Mouse (Mus musculus): ENCODE results near the gene Apoa2.
A peak's percentile ranks its signal among the peaks of the same experiment; 100 is the strongest.

The Apoa2 gene

DNA sequence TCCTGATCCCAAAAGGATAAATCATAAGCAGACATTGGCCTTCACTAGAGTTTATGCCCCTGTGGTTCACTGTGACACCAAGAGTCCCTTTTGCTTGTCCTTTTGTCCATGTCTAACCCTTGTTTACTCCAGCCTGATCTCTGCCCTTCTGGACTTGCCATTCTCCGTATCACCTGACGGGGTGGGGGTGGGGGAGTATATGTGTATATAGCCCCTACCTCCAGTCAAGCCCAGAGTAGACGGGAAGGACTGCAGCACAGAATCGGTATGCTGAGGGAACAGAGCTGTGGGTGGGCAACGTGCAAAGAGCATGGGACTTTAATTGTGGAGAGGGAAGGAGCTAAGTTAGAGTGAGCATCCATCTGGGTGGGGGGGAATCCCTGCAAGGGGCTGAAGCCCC is at the start of gene Apoa2:
Gene Apoa2, plus strand, starts transcription at position 198 of the 400 bp plus-strand sequence.
- DNase-seq = peak; percentile 62

DNA sequence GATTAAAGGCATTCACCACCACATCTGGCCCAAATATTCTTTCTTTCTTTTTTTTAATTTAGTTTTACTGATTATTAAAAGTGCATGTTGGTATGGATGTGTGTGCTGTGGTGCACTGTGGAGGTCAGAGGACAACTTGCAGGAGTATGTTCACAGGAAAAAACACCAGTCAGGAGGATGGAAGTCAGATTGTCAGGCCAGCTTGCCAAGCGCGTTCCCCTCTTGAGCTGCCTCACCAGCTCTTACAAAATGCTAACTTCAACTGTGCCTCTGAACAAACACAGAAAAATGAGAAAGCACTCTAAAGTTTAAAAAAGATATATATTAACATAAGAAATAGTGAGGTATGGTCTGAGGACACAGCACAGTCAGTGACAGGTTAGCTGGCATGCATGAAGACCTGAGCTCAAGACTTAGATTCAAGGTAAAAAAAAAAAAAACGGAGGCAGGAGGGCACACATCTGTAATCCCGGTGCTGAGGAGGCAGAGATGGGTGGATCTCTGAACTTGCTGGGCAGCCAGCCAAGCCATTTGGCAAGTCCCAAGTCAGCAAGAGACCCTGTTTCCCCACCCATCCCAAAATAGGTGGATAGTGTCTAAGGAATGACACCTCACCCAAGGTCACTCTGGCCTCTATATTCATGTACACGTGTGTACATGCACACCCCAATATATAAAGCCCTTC is 45.2 kb upstream of the Apoa2 start:
- DNase-seq = no peak

DNA sequence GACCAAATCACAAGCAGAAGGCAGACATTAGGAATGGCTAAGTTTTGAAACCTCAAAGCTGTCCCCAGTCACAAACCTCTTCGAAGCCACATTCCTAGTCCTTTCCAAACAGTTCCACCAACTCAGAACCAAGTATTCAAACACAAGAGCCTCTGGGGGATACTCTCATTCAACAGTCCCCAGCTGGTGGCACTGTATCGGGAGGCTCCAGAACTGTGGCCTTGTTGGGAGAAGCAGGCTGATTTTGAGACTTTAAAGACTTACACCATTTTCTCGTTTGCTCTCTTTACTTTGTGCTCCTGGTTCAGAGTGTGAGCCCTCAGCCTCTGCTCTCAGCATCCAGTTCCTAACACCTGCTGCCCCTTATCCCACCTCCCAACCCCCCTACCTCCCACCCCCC is 41.8 kb upstream of the Apoa2 start:
- DNase-seq = no peak

DNA sequence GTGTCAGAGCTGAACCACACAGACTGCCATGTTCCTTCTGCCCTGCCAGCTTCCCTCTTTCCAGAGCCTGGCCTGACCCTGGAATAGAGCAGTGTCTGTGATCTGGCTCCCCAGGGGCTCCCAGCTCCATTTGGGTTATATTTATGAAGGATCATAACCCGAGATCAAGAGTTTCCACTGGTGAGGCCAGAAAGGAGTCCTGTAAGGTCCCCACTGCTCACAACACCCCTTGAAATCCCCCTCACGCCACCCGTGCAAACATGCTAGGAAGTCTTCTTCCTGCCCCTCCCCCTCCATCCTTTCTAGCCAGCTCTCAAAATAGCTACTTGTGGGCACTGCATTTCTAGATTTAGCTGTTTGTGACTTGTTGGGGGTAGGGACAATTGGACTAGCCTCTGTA is 41.2 kb upstream of the Apoa2 start:
- peak; percentile 18 for DNase-seq

DNA sequence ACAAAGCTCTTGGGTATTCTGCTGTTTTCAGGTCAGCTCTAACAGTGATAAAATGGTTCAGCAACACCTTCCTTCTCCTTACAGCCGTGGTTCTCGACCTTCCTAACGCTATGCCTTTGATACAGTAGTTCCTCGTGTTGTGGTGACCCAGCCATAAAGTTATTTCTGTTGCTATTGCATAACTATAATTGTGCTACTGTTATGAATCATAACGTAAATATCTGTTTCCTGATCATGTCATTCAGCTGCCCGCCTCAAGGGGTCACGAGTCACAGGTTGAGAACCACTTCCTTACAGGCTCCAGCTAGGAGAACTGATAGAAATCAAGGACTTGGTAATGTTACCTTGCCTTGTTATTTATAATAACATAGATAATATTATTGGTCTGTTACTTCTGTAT is 40.5 kb upstream of the Apoa2 start:
- DNase-seq = peak; percentile 27

DNA sequence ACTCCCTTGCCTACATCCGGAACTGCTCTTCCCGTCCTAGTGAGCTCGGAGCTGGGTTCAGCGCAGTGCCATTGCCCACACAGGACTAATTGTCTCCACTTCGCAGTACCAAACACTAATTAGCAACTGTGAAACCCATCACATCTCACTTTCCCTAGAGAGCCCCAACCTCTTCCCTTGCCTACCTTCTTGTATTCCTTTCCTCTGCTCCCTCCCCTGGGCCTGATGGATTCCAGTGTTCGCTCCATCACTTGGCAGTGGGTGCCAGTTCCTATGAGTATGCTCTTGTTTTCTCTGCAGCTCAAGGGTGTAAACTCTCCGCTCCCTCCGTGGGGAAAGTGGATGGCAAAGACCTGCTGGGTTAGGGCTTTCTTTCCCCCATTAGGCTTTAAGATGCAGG is 39.2 kb upstream of the Apoa2 start:
- DNase-seq = no peak

DNA sequence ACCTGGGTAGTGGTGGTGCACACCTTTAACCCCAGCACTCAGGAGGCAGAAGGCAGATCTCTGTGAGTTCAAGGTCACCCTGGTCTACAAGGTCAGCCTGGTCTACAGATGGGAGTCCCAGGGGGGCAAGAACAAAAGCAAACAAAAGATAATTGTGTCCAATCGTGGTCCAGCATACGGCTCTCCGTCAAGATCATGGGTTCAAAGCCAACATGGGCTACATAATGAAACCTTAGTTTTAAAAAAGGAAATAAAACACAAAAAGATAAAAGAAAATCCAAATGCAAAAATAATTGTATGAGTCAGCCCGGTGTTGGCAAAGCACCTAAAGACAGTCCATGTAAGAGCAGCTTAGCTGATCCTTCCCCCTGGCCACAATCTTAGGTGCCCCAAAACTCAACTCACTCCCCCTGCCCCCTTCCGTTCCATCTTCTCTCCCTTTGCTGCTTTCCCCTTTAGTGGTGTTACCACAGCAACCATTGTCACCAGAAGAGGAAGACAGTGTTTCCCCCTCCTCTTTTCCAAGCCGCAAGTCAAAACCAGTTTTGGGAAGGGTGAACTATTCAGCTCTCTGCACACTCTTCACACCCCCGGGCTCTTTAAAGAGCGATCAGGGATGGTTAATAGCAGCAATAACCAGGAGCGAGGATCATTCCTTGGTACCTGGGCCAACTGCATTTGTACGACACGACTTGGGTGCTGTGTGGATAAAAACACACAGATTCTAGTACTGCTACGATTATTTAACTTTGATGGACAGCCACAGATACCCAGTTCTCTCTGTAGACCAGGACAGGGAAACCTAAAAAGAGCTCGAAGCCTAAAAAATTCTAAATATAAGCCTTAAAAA is 36.8 kb upstream of the Apoa2 start:
- no peak for DNase-seq

DNA sequence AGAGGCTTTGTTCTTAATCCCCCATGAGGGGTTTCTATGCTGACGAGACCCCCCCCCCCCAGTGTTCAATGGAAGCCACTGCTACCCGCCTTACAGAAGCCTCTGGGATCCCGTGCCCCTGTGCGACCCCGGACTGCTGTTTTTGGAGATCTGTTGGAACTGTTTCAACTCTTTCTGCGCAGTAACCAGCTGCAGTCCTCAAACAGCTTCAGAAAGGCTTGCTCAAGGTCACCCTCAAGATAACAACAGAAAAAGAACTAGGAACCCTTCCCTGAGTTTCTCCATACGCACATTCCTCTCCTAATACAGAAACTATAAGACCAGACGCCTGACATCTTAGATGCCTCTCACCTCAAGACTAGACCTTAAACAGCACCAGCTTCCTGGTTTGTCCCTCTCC is 35.8 kb upstream of the Apoa2 start:
- DNase-seq = no peak

DNA sequence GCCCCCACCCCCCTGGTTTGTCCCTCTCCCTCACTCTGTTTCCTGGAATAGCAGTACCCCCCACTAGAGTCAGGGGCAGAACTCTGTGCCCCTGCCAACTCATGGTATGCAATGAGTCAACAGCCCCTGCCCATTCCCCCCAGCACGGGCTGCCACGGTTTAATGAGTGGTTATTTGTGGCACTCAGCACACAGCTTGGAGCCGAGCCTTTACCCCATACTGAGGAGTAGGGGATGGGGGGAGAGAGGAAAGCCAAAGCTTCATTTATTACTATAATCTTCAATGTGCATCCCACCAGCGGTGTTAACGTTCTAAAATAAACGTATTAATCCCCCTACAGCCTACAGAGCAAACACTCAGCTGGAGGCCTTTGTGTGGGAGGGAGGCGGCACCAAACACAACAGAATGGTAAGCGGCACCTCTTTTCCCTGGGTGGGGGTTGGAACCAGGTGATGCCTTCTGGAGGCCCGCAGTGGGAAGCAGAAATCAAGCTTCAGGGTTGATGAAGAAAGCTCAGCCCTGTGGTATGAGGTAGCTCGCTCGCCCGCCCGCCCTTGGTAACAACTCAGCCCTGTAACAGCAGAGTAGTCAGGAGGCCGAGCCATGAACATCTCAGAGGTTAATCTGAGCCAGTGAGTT is 35.3 kb upstream of the Apoa2 start:
- no peak for DNase-seq

DNA sequence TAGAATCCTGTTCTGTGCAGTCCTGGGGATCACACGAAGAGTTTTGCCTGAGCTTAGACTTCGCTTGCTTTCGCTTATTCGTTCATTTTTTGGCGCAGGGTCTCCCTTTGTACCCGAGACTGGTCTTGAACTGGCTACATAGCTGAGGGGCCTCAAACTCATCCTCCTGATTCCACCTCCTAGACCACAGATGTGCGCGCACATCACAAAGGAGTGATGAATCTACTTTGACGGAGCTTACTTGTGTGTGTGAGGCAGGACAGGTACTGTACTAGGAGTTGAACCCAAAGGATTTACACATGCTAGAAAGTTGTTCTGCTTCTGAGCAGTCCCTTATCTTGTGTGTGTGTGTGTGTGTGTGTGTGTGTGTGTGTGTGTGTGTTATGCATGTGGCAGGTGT is 34.0 kb upstream of the Apoa2 start:
- DNase-seq = no peak

DNA sequence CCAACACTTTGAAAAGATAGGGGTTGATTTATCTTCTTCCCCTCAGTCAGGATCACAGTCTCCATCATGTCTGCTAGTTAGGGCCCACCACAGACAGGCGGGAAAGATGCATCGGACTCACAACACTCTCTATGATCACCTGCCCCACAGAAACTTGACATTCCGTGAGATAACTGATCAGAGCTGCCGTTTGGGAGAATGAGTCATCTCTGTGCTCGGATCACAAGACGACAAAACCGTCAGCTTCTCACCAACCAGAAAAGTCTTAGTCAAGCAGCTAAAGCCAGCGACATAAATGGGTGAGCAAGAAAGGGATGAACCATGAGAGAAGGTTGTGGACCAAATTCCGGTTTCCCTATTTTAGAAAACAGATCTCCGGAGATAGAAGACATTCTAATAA is 32.6 kb upstream of the Apoa2 start:
- no peak for DNase-seq

DNA sequence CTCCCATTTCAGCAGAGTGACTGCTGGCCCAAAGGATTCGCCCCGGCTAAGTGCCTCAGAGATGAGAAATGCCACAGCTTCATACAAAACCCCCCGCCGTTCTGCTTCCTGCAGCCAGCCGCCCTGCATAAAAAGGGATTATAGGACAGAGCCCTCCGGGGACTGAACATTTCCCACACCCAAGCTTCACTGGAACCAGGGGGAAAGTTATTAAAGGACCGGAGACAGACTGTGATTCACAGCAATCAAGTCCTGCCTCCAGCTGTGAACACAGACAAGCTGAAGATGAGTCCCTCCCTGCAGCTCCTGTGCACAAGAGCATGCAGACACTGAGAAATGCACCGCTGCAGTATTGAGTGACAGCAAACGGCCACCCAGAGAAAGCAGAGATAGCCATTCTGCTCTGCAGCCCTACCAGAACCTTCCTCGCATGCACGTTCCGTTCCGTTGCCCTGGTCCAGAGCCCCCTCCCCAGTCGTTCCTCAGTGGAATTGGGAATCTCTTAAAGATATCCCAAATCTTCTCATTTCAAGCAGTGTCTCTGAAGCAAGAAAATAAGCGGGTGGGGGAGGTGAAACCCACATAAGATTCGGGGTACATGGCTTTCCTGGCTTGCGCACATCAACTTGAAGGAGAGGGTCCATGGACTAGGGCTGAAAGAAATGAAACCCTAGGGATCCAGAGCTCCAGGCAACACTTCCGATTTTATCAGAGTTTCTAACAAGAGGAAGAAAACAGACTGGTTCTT is 31.6 kb upstream of the Apoa2 start:
- no peak for DNase-seq

DNA sequence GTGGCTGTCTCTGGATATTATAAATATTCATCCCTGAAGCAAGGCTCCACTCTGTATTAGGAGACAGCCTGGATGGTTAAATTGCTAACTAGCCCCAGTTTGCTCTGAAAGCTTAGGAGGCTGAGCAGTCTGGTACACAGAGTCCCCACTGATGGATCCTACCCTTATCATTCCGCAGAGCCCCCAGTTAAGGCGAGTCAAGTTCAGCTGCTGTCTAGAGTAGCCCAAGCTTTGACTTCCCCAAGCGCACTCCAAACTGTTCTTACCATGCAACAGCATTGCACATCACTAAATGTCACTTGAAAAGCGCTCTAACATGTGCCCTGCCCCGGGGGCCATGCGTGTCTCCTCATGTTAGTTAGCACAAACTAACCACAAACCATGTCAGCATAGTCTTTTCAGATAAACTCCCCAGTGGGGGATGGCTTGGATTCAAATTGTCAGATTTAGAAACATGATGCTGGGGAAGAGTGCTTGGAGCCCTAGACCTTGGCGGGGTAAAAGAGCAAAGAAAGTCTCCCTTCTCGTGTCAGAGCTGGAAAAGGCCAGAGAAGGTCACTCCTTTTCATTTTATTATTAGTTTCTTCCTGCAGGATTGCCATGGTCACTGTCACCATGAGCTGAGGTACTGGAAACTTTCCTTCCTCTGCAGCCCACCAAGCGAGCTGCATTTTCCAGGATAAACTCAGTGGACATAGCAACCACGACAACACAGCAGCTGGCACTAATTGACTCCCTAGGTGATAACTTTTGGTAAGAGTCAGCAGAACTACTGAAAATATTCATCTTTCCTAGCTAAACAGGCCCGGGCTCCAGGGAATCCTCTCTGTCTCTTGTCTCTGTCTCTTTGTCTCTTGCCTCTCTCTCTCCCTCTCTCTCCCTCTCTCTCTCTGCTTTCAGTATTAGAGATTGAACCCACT is 30.7 kb upstream of the Apoa2 start:
- no peak for DNase-seq

DNA sequence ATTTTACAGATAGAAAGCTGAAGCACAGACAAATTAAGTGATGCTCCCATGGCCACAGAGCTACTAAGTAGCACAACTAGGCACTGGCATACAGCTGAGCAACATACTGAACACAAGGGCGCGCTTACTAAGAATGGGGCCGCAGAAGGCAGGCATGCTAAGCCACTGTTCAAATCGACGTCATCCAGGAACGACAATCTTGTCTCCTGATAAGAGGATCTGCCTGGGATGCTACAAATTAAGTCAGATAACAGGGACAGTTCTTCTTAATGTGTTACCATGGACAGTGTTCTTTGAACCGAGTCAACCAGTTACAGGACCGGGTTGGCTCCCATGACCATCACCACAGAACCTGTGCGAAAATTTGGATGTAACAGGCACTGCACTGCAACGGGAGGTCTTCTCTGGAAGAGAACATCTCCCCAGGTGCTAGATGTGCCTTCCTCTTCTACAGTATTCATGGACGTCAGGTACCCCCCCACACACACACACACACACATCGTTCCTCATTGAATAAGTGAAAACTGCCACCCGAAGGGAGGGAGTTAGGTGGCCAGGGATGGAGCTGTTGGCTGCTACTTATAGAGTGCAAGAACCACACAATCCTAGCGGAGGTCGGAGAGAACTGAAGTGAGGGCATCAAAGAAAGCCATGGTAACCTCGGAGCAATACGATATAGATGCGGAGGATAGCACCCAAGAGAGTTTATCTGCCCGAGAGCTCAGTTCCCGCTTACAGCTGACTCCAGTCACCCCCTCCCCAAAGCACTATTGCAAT is 29.6 kb upstream of the Apoa2 start:
- no peak for DNase-seq

DNA sequence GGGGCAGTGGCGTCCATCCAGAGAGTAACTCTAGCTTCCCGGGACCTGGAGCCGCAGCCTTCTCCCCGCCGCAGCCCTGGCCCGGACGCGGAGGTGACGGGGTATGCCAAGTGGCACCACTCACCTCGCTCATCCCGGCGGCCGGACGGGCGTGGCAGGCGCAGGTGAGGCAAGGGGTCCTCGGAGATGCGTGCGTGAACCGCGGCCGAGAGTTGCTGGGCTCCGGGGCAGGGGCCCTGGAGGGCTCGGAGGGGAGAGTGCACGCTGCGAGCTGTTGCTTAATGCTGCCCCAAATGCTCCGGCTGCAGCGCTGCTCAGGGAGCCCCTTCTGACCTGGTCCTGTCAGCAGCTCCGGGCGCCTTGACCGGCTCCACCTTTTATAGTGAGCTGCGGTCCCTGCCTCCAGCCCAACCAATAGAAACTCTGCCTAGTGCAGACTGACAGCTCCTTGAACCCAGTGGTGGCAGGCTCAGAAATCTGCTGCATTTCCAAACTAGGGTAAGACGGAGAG is 28.9 kb upstream of the Apoa2 start, which contains the start of gene Pcp4l1:
Gene Pcp4l1, minus strand, starts transcription at position 382 of the 511 bp plus-strand sequence.
- peak; percentile 57 for DNase-seq

DNA sequence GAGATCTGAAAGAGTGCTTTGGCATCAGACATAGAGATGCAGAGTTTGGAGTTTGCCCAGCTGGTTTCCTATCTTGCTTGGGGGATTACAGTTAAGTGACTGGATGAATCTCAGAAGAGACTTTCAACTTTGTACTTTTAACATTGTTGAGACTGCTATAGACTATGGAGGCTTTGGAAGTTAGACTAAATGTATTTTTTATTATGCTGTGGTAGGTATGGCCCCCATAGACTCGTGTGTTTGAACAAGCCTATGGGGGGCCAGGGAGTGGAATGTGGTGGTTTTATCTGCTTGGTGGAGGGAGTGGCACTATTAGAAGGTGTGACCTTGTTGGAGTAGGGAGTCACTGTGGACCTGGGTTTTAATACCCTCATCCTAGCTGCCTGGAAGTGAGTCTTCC is 25.3 kb upstream of the Apoa2 start:
- no peak for DNase-seq

DNA sequence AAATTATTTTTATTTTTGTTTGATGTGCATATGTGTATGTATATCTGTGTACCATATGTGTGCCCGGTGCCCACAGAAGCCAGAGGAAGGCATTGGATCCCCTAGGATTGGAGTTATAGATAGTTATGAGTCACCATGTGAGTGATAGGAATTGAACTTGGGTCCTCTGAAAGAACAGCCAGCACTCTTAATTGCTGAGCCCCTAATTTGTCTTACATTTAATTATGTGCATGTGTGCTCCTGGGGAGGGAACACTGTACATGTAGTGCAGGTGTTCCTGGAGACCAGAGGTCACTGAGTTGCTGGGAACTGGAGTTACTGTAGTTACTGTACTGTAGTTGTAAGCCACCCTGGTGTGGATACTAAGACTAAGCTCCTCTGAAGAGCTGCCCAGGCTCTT is 24.1 kb upstream of the Apoa2 start:
- DNase-seq = no peak

DNA sequence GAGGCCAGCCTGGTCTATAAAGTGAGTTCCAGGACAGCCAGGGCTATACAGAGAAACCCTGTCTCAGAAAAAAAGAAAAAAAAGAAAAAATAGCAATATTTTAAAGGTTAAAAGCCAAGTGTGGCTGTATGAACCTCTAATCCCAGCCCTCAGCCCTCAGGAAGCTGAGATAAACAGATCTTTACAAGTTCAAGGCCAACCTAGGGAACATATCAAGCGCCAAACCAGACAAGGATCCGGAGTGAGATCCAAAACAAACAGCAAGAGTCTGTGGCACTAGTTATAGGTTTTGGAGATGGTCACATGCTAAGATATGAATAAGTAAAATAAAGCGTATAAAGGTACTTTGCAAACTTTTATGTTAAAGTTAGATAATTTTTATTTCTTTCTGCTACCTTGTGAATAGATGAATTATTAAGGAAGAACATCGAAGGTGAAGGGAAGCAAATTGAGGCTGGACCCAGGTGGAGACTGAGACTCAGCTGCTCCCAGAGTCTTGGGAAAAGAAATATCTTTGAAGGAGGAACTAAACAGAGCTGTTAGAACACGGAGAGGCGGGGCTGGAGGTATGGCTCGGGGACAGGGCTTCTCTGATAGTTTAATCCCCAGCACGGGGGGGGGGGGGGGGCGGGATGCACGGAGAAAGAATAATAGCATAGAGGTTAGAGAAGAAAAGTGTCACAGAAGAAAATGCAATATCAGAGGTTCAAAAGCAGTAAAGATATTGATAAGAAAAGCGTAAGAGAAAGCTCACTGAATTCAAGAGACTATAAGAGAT is 21.2 kb upstream of the Apoa2 start:
- no peak for DNase-seq

DNA sequence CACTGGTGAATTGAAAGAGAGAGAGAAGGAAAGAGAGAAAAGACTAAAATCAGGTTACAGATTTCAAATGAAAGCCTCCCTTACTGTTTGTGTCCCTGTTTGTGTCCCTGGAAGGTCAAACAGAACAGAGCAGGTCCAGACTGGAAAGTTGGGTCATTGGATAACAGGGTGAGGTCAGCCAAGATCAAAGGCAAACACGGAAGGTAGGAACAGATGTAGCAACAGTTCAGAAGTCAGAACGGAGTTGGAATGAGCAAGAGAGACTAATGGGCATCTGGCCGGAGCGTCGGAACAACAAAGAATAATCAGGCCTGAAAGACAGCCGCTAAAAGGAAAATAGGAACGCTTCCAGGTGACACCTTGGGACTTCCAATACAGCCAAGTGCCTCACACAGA is 20.6 kb upstream of the Apoa2 start:
- no peak for DNase-seq

Data from liver (tissue).